Mouse (Mus musculus) ES-Bruce4 (cell line): ENCODE measurements around the gene Gm28048. TPM values are rescaled to one million over a fixed set of nuclear protein-coding genes. Genes with fewer than 3 reads are reported as not detected.

Experiments used
- H3K27ac ChIP-seq: 2 replicates; pipeline ENCODE4 v1.5.1; 2012; ENCODE audit warnings: low read length, inconsistent platforms; ENCODE audit not compliant: insufficient read depth
- H3K27me3 ChIP-seq: 2 replicates; pipeline ENCODE4 v1.6.1; 2012; ENCODE audit warnings: mild to moderate bottlenecking, low read length, inconsistent platforms; ENCODE audit not compliant: control insufficient read depth, poor library complexity, insufficient read depth, severe bottlenecking
- H3K36me3 ChIP-seq: 2 replicates; pipeline ENCODE4 v1.6.1; 2012; ENCODE audit warnings: inconsistent platforms, mild to moderate bottlenecking, low read length, moderate library complexity; ENCODE audit not compliant: control insufficient read depth, poor library complexity, insufficient read depth, severe bottlenecking
- H3K4me1 ChIP-seq: one replicate; pipeline ENCODE4 v1.8.1; 2011; ENCODE audit warnings: low read length; ENCODE audit not compliant: control insufficient read depth, insufficient read depth
- H3K4me3 ChIP-seq: 2 replicates; pipeline ENCODE4 v1.5.1; 2011; ENCODE audit warnings: low read depth, mild to moderate bottlenecking, low read length
- H3K9ac ChIP-seq: 2 replicates; pipeline ENCODE4 v1.6.1; 2012; ENCODE audit warnings: low read depth, mild to moderate bottlenecking, inconsistent platforms; ENCODE audit not compliant: poor library complexity, severe bottlenecking
- H3K9me3 ChIP-seq: replicated peaks from 2 replicates; pipeline ENCODE4 v1.6.1; 2012; ENCODE audit warnings: mild to moderate bottlenecking, low read length, inconsistent platforms; ENCODE audit not compliant: control insufficient read depth, poor library complexity, insufficient read depth, severe bottlenecking
- CTCF ChIP-seq: IDR thresholded peaks from one replicate; pipeline ENCODE4 v1.8.1; 2011; ENCODE audit warnings: low read depth, low read length
- EP300 ChIP-seq: IDR thresholded peaks from 2 replicates; pipeline ENCODE4 v1.6.1; 2011; ENCODE audit warnings: low read depth, low read length; ENCODE audit not compliant: insufficient read depth
- POLR2A ChIP-seq: IDR thresholded peaks from one replicate; pipeline ENCODE4 v1.8.1; 2011; ENCODE audit warnings: low read length; ENCODE audit not compliant: insufficient read depth
- polyA plus RNA-seq: library from polyadenylated mRNA; stranded (reverse); fragments of >200 nt; gene quantifications from 2 replicates; pipeline ENCODE4 v1.2.4, GENCODE M21; 2011; ENCODE audit warnings: low read depth; ENCODE audit not compliant: missing spikeins, insufficient read depth, insufficient read length

Gm28048 gene
- polyA plus RNA-seq, 1 experiment = 33.6 TPM

- TF ChIP-seq EP300 = no peak
- no peak for TF ChIP-seq POLR2A
- no peak for TF ChIP-seq CTCF
- H3K9me3 ChIP-seq = no peaks in the 10 kb centered on the region
- H3K4me3 ChIP-seq = no peak overlapping the region
- H3K4me1 ChIP-seq = no peaks in the 10 kb centered on the region
- H3K36me3 ChIP-seq = peaks cover 2% of the 10 kb centered on the region
- H3K27me3 ChIP-seq = no peaks in the 10 kb centered on the region
- H3K9ac ChIP-seq = peak overlapping the region; percentile 50; the same call in 1 of the 2 replicates
- H3K27ac ChIP-seq = no peak overlapping the region
These were observed 956 bp upstream of the Gm28048 start for GRCm38 (mm10) chr11:22982846-22983245.

- peak overlapping the region; percentile 71 for H3K4me3 ChIP-seq
- H3K27me3 ChIP-seq = no peaks in the 10 kb centered on the region
- peaks cover 13% of the 10 kb centered on the region for H3K36me3 ChIP-seq
- peak overlapping the region; percentile 50 for H3K9ac ChIP-seq
- no peak overlapping the region; the same call in 1 of the 2 replicates for H3K27ac ChIP-seq
- TF ChIP-seq POLR2A = no peak
- no peak for TF ChIP-seq EP300
- no peaks in the 10 kb centered on the region for H3K9me3 ChIP-seq
- H3K4me1 ChIP-seq = no peaks in the 10 kb centered on the region
These were observed 343 bp downstream of the Gm28048 start for GRCm38 (mm10) chr11:22981543-22981950.

GRCm38 (mm10) chr11:22981041-22981440 is 849 bp downstream of the Gm28048 start:
- peak overlapping the region; percentile 71 for H3K4me3 ChIP-seq
- TF ChIP-seq EP300 (no peak), POLR2A (no peak), CTCF (no peak)
- peaks cover 18% of the 10 kb centered on the region for H3K36me3 ChIP-seq
- no peaks in the 10 kb centered on the region for H3K9me3 ChIP-seq
- H3K27me3 ChIP-seq = no peaks in the 10 kb centered on the region
- H3K4me1 ChIP-seq = no peaks in the 10 kb centered on the region
- no peak overlapping the region for H3K27ac ChIP-seq
- peak overlapping the region; percentile 50 for H3K9ac ChIP-seq

GRCm38 (mm10) chr11:22979221-22979620 is 2.7 kb downstream of the Gm28048 start:
- H3K4me3 ChIP-seq = no peak overlapping the region
- no peaks in the 10 kb centered on the region for H3K4me1 ChIP-seq
- H3K36me3 ChIP-seq = peaks cover 18% of the 10 kb centered on the region
- peaks cover 2% of the 10 kb centered on the region; the same call in 1 of the 2 replicates for H3K9me3 ChIP-seq
- TF ChIP-seq EP300 = no peak
- no peak for TF ChIP-seq CTCF
- no peak for TF ChIP-seq POLR2A
- H3K9ac ChIP-seq = no peak overlapping the region
- no peaks in the 10 kb centered on the region for H3K27me3 ChIP-seq
- H3K27ac ChIP-seq = no peak overlapping the region

- Histone ChIP-seq H3K9ac (no peak overlapping the region), H3K27me3 (no peaks in the 10 kb centered on the region), H3K4me3 (no peak overlapping the region), H3K27ac (no peak overlapping the region), H3K9me3 (peaks cover 7% of the 10 kb centered on the region; the same call in 1 of the 2 replicates), H3K4me1 (no peaks in the 10 kb centered on the region), H3K36me3 (peaks cover 20% of the 10 kb centered on the region)
- TF ChIP-seq CTCF (no peak), POLR2A (no peak), EP300 (no peak)
These were observed 3.2 kb downstream of the Gm28048 start for GRCm38 (mm10) chr11:22978711-22979110.

GRCm38 (mm10) chr11:22978215-22978614 is 3.7 kb downstream of the Gm28048 start:
- no peak for TF ChIP-seq CTCF
- TF ChIP-seq POLR2A = no peak
- TF ChIP-seq EP300 = no peak
- Histone ChIP-seq H3K27ac (no peak overlapping the region), H3K27me3 (no peaks in the 10 kb centered on the region), H3K9me3 (peaks cover 10% of the 10 kb centered on the region; the same call in 1 of the 2 replicates), H3K4me3 (no peak overlapping the region), H3K36me3 (peaks cover 20% of the 10 kb centered on the region), H3K9ac (no peak overlapping the region), H3K4me1 (no peaks in the 10 kb centered on the region)
